ENCODE assay signal across 31 mouse cellular contexts in genomic region chr16:6508924-6509323, GRCm38 (mm10).
DNase-seq lines count a peak whose midpoint lies in the region; ATAC-seq and TF ChIP-seq lines count a peak whose summit lies in the region.
"Had no signal": no experiment of that assay in that cellular context is flagged by ENCODE, and none has a peak within 500 bp of the region (broad histone marks: within the 10 kb centered on the region; RNA-seq: fewer than 3 reads in every experiment).

No protein-coding gene starts in this region.

- peak; percentile 55 for TF ChIP-seq CTCF in heart, adult 2 months (IDR thresholded peaks at IDR 0.05)
- TF ChIP-seq CTCF in lung, embryonic 14.5 days (IDR thresholded peaks at IDR 0.05; ENCODE audit: low read depth), result no peak
- peak; percentile 52 for TF ChIP-seq CTCF in stomach, postnatal 0 days (IDR thresholded peaks at IDR 0.05; ENCODE audit: low read depth)

- no peak for ATAC-seq in heart, embryonic 12.5 days (ENCODE audit: insufficient number of reproducible peaks, low FRiP score)
- no peak for ATAC-seq in lung, embryonic 14.5 days (ENCODE audit: insufficient read depth)
- no peak for ATAC-seq in stomach, postnatal 0 days (ENCODE audit: low FRiP score, low TSS enrichment)
- ATAC-seq: intestine, embryonic 16.5 days; midbrain, embryonic 16.5 days had no signal

- no peaks in the 10 kb centered on the region for H3K27me3 ChIP-seq in heart, adult 2 months (ENCODE audit: control insufficient read depth, insufficient read depth, low read length)
- H3K27me3 ChIP-seq in heart, embryonic 12.5 days (replicated peaks), result no peaks in the 10 kb centered on the region
- H3K27me3 ChIP-seq in lung, embryonic 14.5 days (ENCODE audit: insufficient read depth, low read length), result no peaks in the 10 kb centered on the region
- H3K27me3 ChIP-seq in stomach, postnatal 0 days (ENCODE audit: control insufficient read depth, insufficient read depth, low read length), result no peaks in the 10 kb centered on the region
- H3K27me3 ChIP-seq: CH12.LX; embryonic facial prominence, embryonic 13.5 days; forebrain, embryonic 12.5 days; heart, embryonic 15.5 days; limb, embryonic 12.5 days; neural tube, embryonic 12.5 days had no signal

- 57% methylated on average over 5 of the region's 5 CpGs for WGBS in heart, adult 2 months
- 66% methylated on average over 5 of the region's 5 CpGs for WGBS in heart, embryonic 12.5 days
- 76% methylated on average over 5 of the region's 5 CpGs for WGBS in lung, embryonic 14.5 days
- WGBS in stomach, postnatal 0 days, result 49% methylated on average over 5 of the region's 5 CpGs

- H3K79me2 ChIP-seq in heart, adult 2 months (replicated peaks; ENCODE audit: control insufficient read depth, insufficient read depth, low read length), result no peaks in the 10 kb centered on the region

- H3K9ac ChIP-seq in heart, adult 2 months (ENCODE audit: low read depth, low read length), result no peak overlapping the region
- no peak overlapping the region for H3K9ac ChIP-seq in heart, embryonic 12.5 days
- no peak overlapping the region for H3K9ac ChIP-seq in lung, embryonic 14.5 days
- H3K9ac ChIP-seq in stomach, postnatal 0 days (ENCODE audit: low read length), result no peak overlapping the region
- H3K9ac ChIP-seq: embryonic facial prominence, embryonic 13.5 days; forebrain, embryonic 12.5 days; heart, embryonic 15.5 days; limb, embryonic 12.5 days; neural tube, embryonic 12.5 days had no signal

- H3K4me3 ChIP-seq in heart, adult 2 months, result no peak overlapping the region
- no peak overlapping the region for H3K4me3 ChIP-seq in heart, embryonic 12.5 days
- H3K4me3 ChIP-seq in lung, embryonic 14.5 days (ENCODE audit: low read depth, low read length), result no peak overlapping the region
- H3K4me3 ChIP-seq in stomach, postnatal 0 days (ENCODE audit: low read depth, low read length), result no peak overlapping the region
- H3K4me3 ChIP-seq: embryonic facial prominence, embryonic 13.5 days; erythroblast, embryonic 14.5 days; forebrain, embryonic 12.5 days; gastrocnemius, adult 2 months; heart, embryonic 15.5 days; left cerebral cortex, adult 2 months; limb, embryonic 12.5 days; myocyte; neural tube, embryonic 12.5 days had no signal

- TF ChIP-seq EP300 in heart, adult 2 months (IDR thresholded peaks at IDR 0.05; ENCODE audit: insufficient read depth, low read depth, low read length), result no peak
- TF ChIP-seq EP300 in stomach, postnatal 0 days (optimal IDR thresholded peaks at IDR 0.05), result no peak

- H3K4me1 ChIP-seq in heart, adult 2 months (ENCODE audit: control insufficient read depth, insufficient read depth, low read length), result no peaks in the 10 kb centered on the region
- H3K4me1 ChIP-seq in heart, embryonic 12.5 days (replicated peaks), result no peaks in the 10 kb centered on the region
- H3K4me1 ChIP-seq in lung, embryonic 14.5 days (ENCODE audit: insufficient read depth), result no peaks in the 10 kb centered on the region
- no peaks in the 10 kb centered on the region for H3K4me1 ChIP-seq in stomach, postnatal 0 days (replicated peaks; ENCODE audit: control insufficient read depth, insufficient read depth)
- H3K4me1 ChIP-seq: embryonic facial prominence, embryonic 13.5 days; heart, embryonic 15.5 days; limb, embryonic 12.5 days; neural tube, embryonic 12.5 days had no signal

- intact Hi-C loops in heart, adult 2 months (cut with DNase I), result loop anchor here (2.0 kb wide), 1 partner anchor 282 kb away; no protein-coding TSS in a partner anchor

- H3K27ac ChIP-seq in heart, adult 2 months, result no peak overlapping the region
- no peak overlapping the region for H3K27ac ChIP-seq in heart, embryonic 12.5 days (ENCODE audit: poor library complexity, severe bottlenecking)
- no peak overlapping the region for H3K27ac ChIP-seq in lung, embryonic 14.5 days (ENCODE audit: low read depth)
- H3K27ac ChIP-seq in stomach, postnatal 0 days (replicated peaks), result no peak overlapping the region
- H3K27ac ChIP-seq: embryonic facial prominence, embryonic 13.5 days; forebrain, embryonic 12.5 days; gastrocnemius, adult 2 months; heart, embryonic 15.5 days; left cerebral cortex, adult 2 months; limb, embryonic 12.5 days; macrophage; neural tube, embryonic 12.5 days had no signal

- no peaks in the 10 kb centered on the region for H3K9me3 ChIP-seq in heart, embryonic 12.5 days (replicated peaks)
- no peaks in the 10 kb centered on the region for H3K9me3 ChIP-seq in lung, embryonic 14.5 days (ENCODE audit: low read depth, low read length)
- no peaks in the 10 kb centered on the region for H3K9me3 ChIP-seq in stomach, postnatal 0 days (ENCODE audit: control insufficient read depth, low read length)
- H3K9me3 ChIP-seq: embryonic facial prominence, embryonic 13.5 days; forebrain, embryonic 12.5 days; heart, embryonic 15.5 days; limb, embryonic 12.5 days; neural tube, embryonic 12.5 days had no signal

- no peak overlapping the region for H3K4me2 ChIP-seq in heart, embryonic 12.5 days
- no peak overlapping the region for H3K4me2 ChIP-seq in lung, embryonic 14.5 days
- no peak overlapping the region for H3K4me2 ChIP-seq in stomach, postnatal 0 days (replicated peaks; ENCODE audit: low read depth)
- H3K4me2 ChIP-seq: embryonic facial prominence, embryonic 13.5 days; forebrain, embryonic 12.5 days; heart, embryonic 15.5 days; limb, embryonic 12.5 days; liver, embryonic 11.5 days; neural tube, embryonic 12.5 days had no signal

- H3K36me3 ChIP-seq in heart, adult 2 months (ENCODE audit: control insufficient read depth, insufficient read depth, low read length), result no peaks in the 10 kb centered on the region
- H3K36me3 ChIP-seq in heart, embryonic 12.5 days, result no peaks in the 10 kb centered on the region
- H3K36me3 ChIP-seq in lung, embryonic 14.5 days (ENCODE audit: insufficient read depth), result no peaks in the 10 kb centered on the region
- no peaks in the 10 kb centered on the region for H3K36me3 ChIP-seq in stomach, postnatal 0 days (ENCODE audit: control insufficient read depth, insufficient read depth, low read length)
- H3K36me3 ChIP-seq: embryonic facial prominence, embryonic 13.5 days; forebrain, embryonic 12.5 days; heart, embryonic 15.5 days; limb, embryonic 12.5 days; neural tube, embryonic 12.5 days had no signal

- no peak for DNase-seq in heart, adult 2 months
- peak; percentile 7 for DNase-seq in lung, embryonic 14.5 days
- DNase-seq in lung, adult 18-20 months, result no peak
- peak; percentile 3 for DNase-seq in R1 (ENCODE audit: low read depth, low spot score)
- no peak for DNase-seq in stomach, postnatal 0 days (ENCODE audit: low spot score)
- DNase-seq in gastrocnemius, postnatal 10 days, result no peak
- DNase-seq: adrenal gland, postnatal 10 days; cerebellum, postnatal 36 days; embryo, embryonic 11 days; gastrocnemius, adult 2 months; kidney, adult 8-10 months; kidney, postnatal 10 days; lung, postnatal 10 days; right cerebral cortex, adult 18-20 months; spleen, adult 18-20 months; thymus, adult 18-20 months; thymus, postnatal 25 days had no signal

- TF ChIP-seq POLR2A in heart, adult 2 months (IDR thresholded peaks at IDR 0.05; ENCODE audit: insufficient read depth, low read depth, low read length), result no peak

Comparison
In these comparisons a context has a peak if more than half of its experiments do, and no peak if none do; other contexts are left out.
1. DNase-seq: peak in lung, embryonic 14.5 days (single experiment) and R1 (single experiment); none in heart, adult 2 months (0 of 2), lung, adult 18-20 months (0 of 2), stomach, postnatal 0 days (single experiment) and gastrocnemius, postnatal 10 days (single experiment).